Mouse (Mus musculus): Measurements from ENCODE around the gene Mapk10. TPM values are rescaled to one million over a fixed set of nuclear protein-coding genes. Genes with fewer than 3 reads are reported as not detected.

Gene Mapk10
- total and polyA plus RNA-seq, 2 experiments from 2014 or later = 3.9 to 7.0 TPM

DNA sequence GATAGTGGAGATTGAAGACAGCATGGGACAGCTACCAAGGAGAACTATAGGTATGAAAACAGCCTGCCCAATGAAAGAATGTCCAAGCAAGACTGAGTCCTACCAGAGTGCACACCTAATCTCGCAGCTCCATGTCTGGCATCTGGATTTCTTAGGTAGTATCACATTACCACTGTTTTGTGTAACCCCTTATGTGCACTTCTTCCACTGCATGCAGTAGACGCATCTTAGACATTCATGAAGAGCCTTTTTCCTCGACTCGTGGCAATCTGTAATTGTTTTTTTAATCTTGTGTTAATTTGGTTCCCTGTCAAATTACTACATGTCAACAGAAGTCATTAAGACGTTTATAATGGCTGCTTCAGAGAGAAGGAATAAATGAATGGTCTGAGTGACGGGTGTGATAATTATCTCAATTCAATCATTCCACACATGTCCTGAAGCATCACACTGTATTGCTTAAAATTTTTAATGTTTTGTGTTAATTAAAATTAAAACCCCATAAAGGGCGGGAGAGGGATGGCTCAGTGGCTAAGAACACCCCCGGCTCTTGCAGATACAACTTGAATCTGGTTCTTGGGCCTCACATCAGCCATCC lies 160.7 kb downstream of the Mapk10 start:
- ATAC-seq (ENCODE audit: insufficient read depth, low read depth) = no peak

DNA sequence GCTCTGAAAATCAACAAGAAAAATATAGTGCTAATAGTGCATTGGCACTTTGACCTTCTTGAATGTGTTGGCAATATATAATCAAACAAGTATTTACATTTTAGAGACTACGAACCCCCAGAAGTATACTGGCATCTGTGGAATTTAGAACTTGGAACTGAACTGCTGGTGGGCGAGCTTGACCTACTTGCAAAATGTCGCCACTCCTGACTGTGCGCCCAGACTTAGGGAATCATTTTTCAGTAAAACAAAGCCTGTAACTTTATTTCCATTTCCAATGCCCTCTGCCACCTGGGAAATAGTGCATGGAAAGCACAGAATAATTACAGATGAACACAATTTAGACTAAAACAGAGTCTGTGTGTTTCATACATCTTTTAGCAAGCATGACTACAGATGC lies 163.1 kb downstream of the Mapk10 start:
- no peak overlapping the region for H3K4me2 ChIP-seq (ENCODE audit: low read depth, low read length)
- no peak overlapping the region for H3K9ac ChIP-seq (replicated peaks; ENCODE audit: low read depth, low read length)
- H3K36me3 ChIP-seq (replicated peaks; ENCODE audit: control insufficient read depth, insufficient read depth, low read length) = no peaks in the 10 kb centered on the region
- ATAC-seq (ENCODE audit: insufficient read depth, low read depth) = no peak
- H3K27ac ChIP-seq (ENCODE audit: low read depth) = no peak overlapping the region
- no peaks in the 10 kb centered on the region for H3K4me1 ChIP-seq (ENCODE audit: control insufficient read depth, insufficient read depth)
- no peak for DNase-seq (ENCODE audit: low spot score)
- 70% methylated on average over 4 of the region's 4 CpGs for WGBS
- no peak for TF ChIP-seq EP300 (IDR thresholded peaks at IDR 0.05; ENCODE audit: low read depth)
- TF ChIP-seq CTCF (IDR thresholded peaks at IDR 0.05; ENCODE audit: low read depth) = no peak
- no peaks in the 10 kb centered on the region for H3K9me3 ChIP-seq (replicated peaks; ENCODE audit: control insufficient read depth, low read length)
- H3K27me3 ChIP-seq (ENCODE audit: control insufficient read depth, insufficient read depth, low read length) = no peaks in the 10 kb centered on the region
- H3K4me3 ChIP-seq (ENCODE audit: low read depth, low read length) = no peak overlapping the region

More for the DNA sequence above, 160.7 kb downstream of the Mapk10 start:
- H3K36me3 ChIP-seq (replicated peaks; ENCODE audit: control insufficient read depth, insufficient read depth, low read length) = no peaks in the 10 kb centered on the region
- H3K4me2 ChIP-seq (ENCODE audit: low read depth, low read length) = no peak overlapping the region
- no peak overlapping the region for H3K4me3 ChIP-seq (ENCODE audit: low read depth, low read length)
- DNase-seq (ENCODE audit: low spot score) = no peak
- no peaks in the 10 kb centered on the region for H3K27me3 ChIP-seq (ENCODE audit: control insufficient read depth, insufficient read depth, low read length)
- H3K9me3 ChIP-seq (replicated peaks; ENCODE audit: control insufficient read depth, low read length) = no peaks in the 10 kb centered on the region
- H3K9ac ChIP-seq (replicated peaks; ENCODE audit: low read depth, low read length) = no peak overlapping the region
- H3K27ac ChIP-seq (ENCODE audit: low read depth) = no peak overlapping the region
- WGBS = 70% methylated on average over 8 of the region's 8 CpGs
- no peaks in the 10 kb centered on the region for H3K4me1 ChIP-seq (ENCODE audit: control insufficient read depth, insufficient read depth)
- TF ChIP-seq CTCF (IDR thresholded peaks at IDR 0.05; ENCODE audit: low read depth) (no peak), EP300 (IDR thresholded peaks at IDR 0.05; ENCODE audit: low read depth) (no peak)

DNA sequence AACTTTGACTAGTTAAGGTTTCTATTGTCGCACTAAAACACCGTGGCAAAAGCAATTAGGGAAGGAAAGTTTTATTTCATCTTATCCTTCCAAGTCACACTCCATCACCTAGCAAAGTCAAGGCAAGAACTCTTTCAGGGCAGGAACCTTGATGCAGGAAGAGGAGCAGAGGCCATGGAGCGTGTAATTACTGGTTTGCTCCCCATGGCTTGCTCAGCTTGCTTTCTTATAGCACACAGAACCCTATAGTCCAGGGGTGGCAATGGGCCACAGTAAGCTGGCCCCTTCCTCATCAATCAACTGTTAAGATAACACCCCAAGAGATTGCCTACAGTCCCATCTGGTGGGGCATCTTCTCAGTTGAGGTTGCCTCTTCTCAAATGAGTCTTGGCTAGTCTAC lies 173.4 kb downstream of the Mapk10 start:
- Histone ChIP-seq H3K27ac (ENCODE audit: low read depth) (no peak overlapping the region), H3K36me3 (replicated peaks; ENCODE audit: control insufficient read depth, insufficient read depth, low read length) (no peaks in the 10 kb centered on the region), H3K27me3 (ENCODE audit: control insufficient read depth, insufficient read depth, low read length) (no peaks in the 10 kb centered on the region), H3K4me1 (ENCODE audit: control insufficient read depth, insufficient read depth) (no peaks in the 10 kb centered on the region), H3K4me3 (ENCODE audit: low read depth, low read length) (no peak overlapping the region), H3K9ac (replicated peaks; ENCODE audit: low read depth, low read length) (no peak overlapping the region), H3K4me2 (ENCODE audit: low read depth, low read length) (no peak overlapping the region), H3K9me3 (replicated peaks; ENCODE audit: control insufficient read depth, low read length) (no peaks in the 10 kb centered on the region)
- ATAC-seq (ENCODE audit: insufficient read depth, low read depth) (no peak), DNase-seq (ENCODE audit: low spot score) (no peak)
- TF ChIP-seq CTCF (IDR thresholded peaks at IDR 0.05; ENCODE audit: low read depth) (no peak), EP300 (IDR thresholded peaks at IDR 0.05; ENCODE audit: low read depth) (no peak)
- WGBS = 85% methylated on average over 3 of the region's 3 CpGs

DNA sequence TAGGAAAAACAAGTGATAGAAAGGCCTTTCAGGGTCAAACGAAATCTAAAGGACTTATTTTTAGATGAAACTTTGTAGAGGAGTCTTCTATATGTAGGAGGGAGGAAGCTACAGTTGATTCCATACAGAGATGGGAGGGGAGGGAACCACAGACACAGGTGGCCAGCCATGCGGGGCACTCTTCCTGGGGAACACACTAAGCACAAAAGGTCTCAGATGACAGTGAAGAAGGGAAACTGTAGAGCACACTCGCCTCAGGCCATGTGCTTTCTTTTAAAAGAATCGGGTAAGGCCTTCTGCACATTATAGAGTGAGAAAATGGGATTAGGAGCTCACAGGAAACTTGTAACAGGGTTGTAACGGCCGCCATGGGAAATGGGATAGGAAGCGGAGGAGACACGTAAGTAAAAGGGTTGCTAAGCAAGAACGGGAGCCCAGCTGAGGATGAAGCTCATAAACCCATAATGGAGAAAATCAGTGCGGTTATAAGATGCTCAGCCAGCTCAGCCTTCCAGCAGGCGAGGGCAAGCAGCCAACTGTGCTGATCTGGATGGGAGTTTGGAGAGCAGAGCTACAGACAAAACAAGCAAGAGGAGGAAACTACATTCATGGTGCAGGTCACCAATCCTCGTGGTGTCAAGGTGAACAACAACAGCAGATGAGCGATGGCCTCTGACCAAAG lies 182.1 kb downstream of the Mapk10 start:
- no peaks in the 10 kb centered on the region for H3K36me3 ChIP-seq (replicated peaks; ENCODE audit: control insufficient read depth, insufficient read depth, low read length)
- H3K4me3 ChIP-seq (ENCODE audit: low read depth, low read length) = no peak overlapping the region
- H3K4me2 ChIP-seq (ENCODE audit: low read depth, low read length) = no peak overlapping the region
- H3K9ac ChIP-seq (replicated peaks; ENCODE audit: low read depth, low read length) = no peak overlapping the region
- ATAC-seq (ENCODE audit: insufficient read depth, low read depth) = no peak
- H3K27ac ChIP-seq (ENCODE audit: low read depth) = no peak overlapping the region
- TF ChIP-seq CTCF (IDR thresholded peaks at IDR 0.05; ENCODE audit: low read depth) (no peak), EP300 (IDR thresholded peaks at IDR 0.05; ENCODE audit: low read depth) (no peak)
- H3K27me3 ChIP-seq (ENCODE audit: control insufficient read depth, insufficient read depth, low read length) = no peaks in the 10 kb centered on the region
- H3K9me3 ChIP-seq (replicated peaks; ENCODE audit: control insufficient read depth, low read length) = no peaks in the 10 kb centered on the region
- no peaks in the 10 kb centered on the region for H3K4me1 ChIP-seq (ENCODE audit: control insufficient read depth, insufficient read depth)
- WGBS = 57% methylated on average over 13 of the region's 13 CpGs
- no peak for DNase-seq (ENCODE audit: low spot score)

DNA sequence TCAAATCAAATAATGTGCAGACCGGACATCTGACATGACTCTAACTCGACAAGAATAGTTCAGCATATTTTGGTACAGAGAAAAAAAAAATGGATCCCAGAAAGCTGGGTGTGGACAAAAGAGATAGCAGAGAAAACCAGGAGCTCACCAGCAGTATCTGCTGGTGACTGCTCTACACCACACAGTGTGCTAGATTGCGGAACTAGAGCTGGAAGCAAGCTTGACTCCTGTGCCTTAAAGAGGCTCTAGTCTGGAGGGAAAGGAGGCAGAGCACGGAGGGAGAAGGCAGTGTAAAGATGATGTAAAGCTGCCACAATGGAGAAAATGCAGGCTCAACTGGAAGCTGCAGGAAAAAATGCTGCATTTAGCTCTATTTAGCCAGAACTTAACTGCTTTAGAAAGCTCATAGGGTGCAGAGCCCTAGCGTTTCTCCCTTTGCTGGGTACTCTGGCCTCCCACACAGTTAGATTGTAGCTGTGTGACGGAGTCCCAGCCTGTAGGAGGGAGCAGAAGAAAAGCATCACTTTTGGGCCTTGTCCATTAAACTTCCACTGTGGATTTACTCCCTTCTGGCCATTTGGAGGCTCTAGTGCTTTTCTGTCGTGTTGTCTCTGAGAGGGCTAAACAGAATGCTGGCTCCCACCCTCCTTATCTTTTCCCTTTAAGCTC lies 188.5 kb downstream of the Mapk10 start:
- Histone ChIP-seq H3K4me3 (ENCODE audit: low read depth, low read length) (no peak overlapping the region), H3K27me3 (ENCODE audit: control insufficient read depth, insufficient read depth, low read length) (no peaks in the 10 kb centered on the region), H3K4me1 (ENCODE audit: control insufficient read depth, insufficient read depth) (no peaks in the 10 kb centered on the region), H3K9ac (replicated peaks; ENCODE audit: low read depth, low read length) (no peak overlapping the region), H3K27ac (ENCODE audit: low read depth) (no peak overlapping the region), H3K9me3 (replicated peaks; ENCODE audit: control insufficient read depth, low read length) (no peaks in the 10 kb centered on the region), H3K36me3 (replicated peaks; ENCODE audit: control insufficient read depth, insufficient read depth, low read length) (no peaks in the 10 kb centered on the region), H3K4me2 (ENCODE audit: low read depth, low read length) (no peak overlapping the region)
- TF ChIP-seq CTCF (IDR thresholded peaks at IDR 0.05; ENCODE audit: low read depth) = no peak
- TF ChIP-seq EP300 (IDR thresholded peaks at IDR 0.05; ENCODE audit: low read depth) = no peak
- DNase-seq (ENCODE audit: low spot score) (no peak), ATAC-seq (ENCODE audit: insufficient read depth, low read depth) (no peak)
- WGBS = 40% methylated on average over 7 of the region's 7 CpGs

Measured in heart, postnatal 0 days (tissue).